In genomic region chr14:52303517-52303916, GRCm38 (mm10) we compare ENCODE assay signal across 8 mouse cellular contexts. TPM values are rescaled to one million over a fixed set of nuclear protein-coding genes. Genes with fewer than 3 reads are reported as not detected.
DNase-seq lines count a peak whose midpoint lies in the region; ATAC-seq and TF ChIP-seq lines count a peak whose summit lies in the region.
"Not testable (repeated sequence)": the region's sequence is repeated elsewhere in the genome, so short reads cannot be mapped to it uniquely, and the experiment has no call there.
"Had no signal": no experiment of that assay in that cellular context is flagged by ENCODE, and none has a peak within 500 bp of the region (broad histone marks: within the 10 kb centered on the region; RNA-seq: fewer than 3 reads in every experiment).

No protein-coding gene starts in this region.

- H3K79me2 ChIP-seq in MEL (ENCODE audit: control insufficient read depth, insufficient read depth, low read length, poor library complexity): peaks cover 14% of the 10 kb centered on the region

- H3K9ac ChIP-seq in MEL (ENCODE audit: control insufficient read depth, low read depth, low read length, poor library complexity, severe bottlenecking); forebrain, embryonic 13.5 days; hindbrain, embryonic 13.5 days; kidney, embryonic 16.5 days (replicated peaks; ENCODE audit: low read length); liver, embryonic 11.5 days (ENCODE audit: low read depth, low read length); lung, embryonic 15.5 days; midbrain, postnatal 0 days (replicated peaks; ENCODE audit: low read length, poor library complexity, severe bottlenecking): not testable (repeated sequence)

- not testable (repeated sequence) for TF ChIP-seq RAD21 in MEL (IDR thresholded peaks at IDR 0.05; ENCODE audit: low read depth, low read length)

- not testable (repeated sequence) for ATAC-seq in forebrain, embryonic 13.5 days; hindbrain, embryonic 13.5 days (ENCODE audit: low FRiP score); kidney, embryonic 16.5 days (ENCODE audit: low FRiP score, low TSS enrichment); liver, embryonic 11.5 days (replicated peaks; ENCODE audit: low FRiP score); lung, embryonic 15.5 days (ENCODE audit: borderline replicate concordance, extremely low read depth, low FRiP score, low TSS enrichment); midbrain, postnatal 0 days (ENCODE audit: low FRiP score)

- H3K4me1 ChIP-seq in MEL (ENCODE audit: control insufficient read depth in 1 of 2, insufficient read depth in 2 of 2, low read length in 2 of 2): peaks cover 9 to 13% of the 10 kb centered on the region in 2 experiments
- H3K4me1 ChIP-seq in forebrain, embryonic 13.5 days: peaks cover 11% of the 10 kb centered on the region
- H3K4me1 ChIP-seq in hindbrain, embryonic 13.5 days (replicated peaks): peaks cover 22% of the 10 kb centered on the region
- not testable (repeated sequence) for H3K4me1 ChIP-seq in kidney, embryonic 16.5 days (ENCODE audit: insufficient read depth, low read length); liver, embryonic 11.5 days (replicated peaks; ENCODE audit: control insufficient read depth, insufficient read depth, low read length); lung, embryonic 15.5 days; midbrain, postnatal 0 days (ENCODE audit: insufficient read depth, low read length)

- not testable (repeated sequence) for H3K27ac ChIP-seq in MEL (ENCODE audit: control insufficient read depth, low read depth, low read length); forebrain, embryonic 13.5 days; hindbrain, embryonic 13.5 days; kidney, embryonic 16.5 days (ENCODE audit: low read length); liver, embryonic 11.5 days (ENCODE audit: low read depth, low read length); lung, embryonic 15.5 days; midbrain, postnatal 0 days (ENCODE audit: low read depth, low read length)

- H3K4me2 ChIP-seq in forebrain, embryonic 13.5 days: peak overlapping the region; percentile 80
- H3K4me2 ChIP-seq in hindbrain, embryonic 13.5 days: peak overlapping the region; percentile 75; the same call in 1 of the 2 replicates
- H3K4me2 ChIP-seq in kidney, embryonic 16.5 days (replicated peaks; ENCODE audit: low read depth, low read length): peak overlapping the region; percentile 59; the same call in 1 of the 2 replicates
- H3K4me2 ChIP-seq in liver, embryonic 11.5 days: peak overlapping the region; percentile 71
- peak overlapping the region; percentile 69 for H3K4me2 ChIP-seq in lung, embryonic 15.5 days
- peak overlapping the region; percentile 65; the same call in 1 of the 2 replicates for H3K4me2 ChIP-seq in midbrain, postnatal 0 days (ENCODE audit: low read depth, low read length, poor library complexity, severe bottlenecking)

- H3K36me3 ChIP-seq in MEL (ENCODE audit: control insufficient read depth in 1 of 2, insufficient read depth in 2 of 2, low read length in 2 of 2): peaks cover 10 to 24% of the 10 kb centered on the region in 2 experiments
- H3K36me3 ChIP-seq in forebrain, embryonic 13.5 days (ENCODE audit: poor library complexity, severe bottlenecking): peaks cover 20% of the 10 kb centered on the region
- H3K36me3 ChIP-seq in hindbrain, embryonic 13.5 days: peaks cover 18% of the 10 kb centered on the region
- peaks cover 18% of the 10 kb centered on the region for H3K36me3 ChIP-seq in kidney, embryonic 16.5 days (ENCODE audit: insufficient read depth, low read length)
- peaks cover 14% of the 10 kb centered on the region for H3K36me3 ChIP-seq in liver, embryonic 11.5 days (ENCODE audit: control insufficient read depth, insufficient read depth, low read length)
- peaks cover 16% of the 10 kb centered on the region for H3K36me3 ChIP-seq in lung, embryonic 15.5 days
- H3K36me3 ChIP-seq in midbrain, postnatal 0 days (ENCODE audit: insufficient read depth, low read length): not testable (repeated sequence)

- 88% methylated on average over 3 of the region's 3 CpGs for WGBS in forebrain, embryonic 13.5 days
- WGBS in hindbrain, embryonic 13.5 days: 91% methylated on average over 3 of the region's 3 CpGs
- 94% methylated on average over 3 of the region's 3 CpGs for WGBS in kidney, embryonic 16.5 days
- WGBS in liver, embryonic 11.5 days: 87% methylated on average over 3 of the region's 3 CpGs
- WGBS in lung, embryonic 15.5 days: 82% methylated on average over 3 of the region's 3 CpGs
- 76% methylated on average over 3 of the region's 3 CpGs for WGBS in midbrain, postnatal 0 days

- H3K9me3 ChIP-seq in MEL (replicated peaks; ENCODE audit: insufficient read depth, low read length); forebrain, embryonic 13.5 days (replicated peaks); hindbrain, embryonic 13.5 days; kidney, embryonic 16.5 days (ENCODE audit: low read length); liver, embryonic 11.5 days (ENCODE audit: control insufficient read depth, low read length); lung, embryonic 15.5 days; midbrain, postnatal 0 days (ENCODE audit: low read length): not testable (repeated sequence)

- TF ChIP-seq EP300 in MEL (IDR thresholded peaks at IDR 0.05; ENCODE audit: low read depth in 1 of 2, low read length in 2 of 2): not testable (repeated sequence)

- peak in 1 of 3 experiments; percentile 1; a peak in 1 of 6 replicates for TF ChIP-seq CTCF in MEL (IDR thresholded peaks at IDR 0.05 in 2 of 3, conservative IDR thresholded peaks at IDR 0.05 in 1 of 3; ENCODE audit: control insufficient read depth in 1 of 3, insufficient read depth in 1 of 3, low read depth in 2 of 3, low read length in 3 of 3, poor library complexity in 1 of 3, severe bottlenecking in 1 of 3)
- TF ChIP-seq CTCF in midbrain, postnatal 0 days (IDR thresholded peaks at IDR 0.05): not testable (repeated sequence)

- TF ChIP-seq POLR2A in MEL (IDR thresholded peaks at IDR 0.05; ENCODE audit: control insufficient read depth in 1 of 2, insufficient read depth in 1 of 2, low read depth in 1 of 2, low read length in 2 of 2, poor library complexity in 1 of 2): not testable (repeated sequence)

- not testable (repeated sequence) for DNase-seq in MEL (ENCODE audit: low read depth, low spot score); liver, embryonic 11.5 days (ENCODE audit: low spot score); midbrain, postnatal 0 days (ENCODE audit: low spot score)

- H3K4me3 ChIP-seq in MEL (ENCODE audit: control insufficient read depth in 1 of 2, insufficient read depth in 1 of 2, low read depth in 2 of 2, low read length in 2 of 2): peak overlapping the region in 1 of 2 experiments; percentile 95; a peak in 2 of 4 replicates
- H3K4me3 ChIP-seq in forebrain, embryonic 13.5 days; hindbrain, embryonic 13.5 days; kidney, embryonic 16.5 days (ENCODE audit: low read length); lung, embryonic 15.5 days; midbrain, postnatal 0 days (ENCODE audit: low read depth, low read length): not testable (repeated sequence)
- H3K4me3 ChIP-seq in liver, embryonic 11.5 days (ENCODE audit: low read depth, low read length): peak overlapping the region; percentile 81; the same call in 1 of the 2 replicates

- H3K27me3 ChIP-seq in MEL (ENCODE audit: control insufficient read depth in 1 of 2, insufficient read depth in 2 of 2, low read length in 2 of 2); forebrain, embryonic 13.5 days; hindbrain, embryonic 13.5 days; kidney, embryonic 16.5 days (ENCODE audit: insufficient read depth, low read length); liver, embryonic 11.5 days (replicated peaks; ENCODE audit: control insufficient read depth, insufficient read depth, low read length); lung, embryonic 15.5 days; midbrain, postnatal 0 days (ENCODE audit: insufficient read depth, low read length): not testable (repeated sequence)

RNA-seq across cellular contexts. Expression of gene Mettl3, which starts 1.4 kb away (rescaled TPM):
- 40.3 and 49.8 TPM in 2 replicates for total RNA-seq in MEL (2012; rRNA removed)
- polyA plus RNA-seq in MEL (2012; ENCODE audit: insufficient read depth in 1 of 2, insufficient read length in 2 of 2, low read depth in 1 of 2, low replicate concordance in 2 of 2, missing spikeins in 1 of 2): 10 to 100 TPM in 1 of 2 experiments, not detected in 1; 50.7 TPM
- 55.3 and 55.6 TPM in 2 replicates for polyA plus RNA-seq in forebrain, embryonic 13.5 days (2015; fragmentation: Nextera tagmentation; extraction: Ambion mirVana)
- polyA plus RNA-seq in hindbrain, embryonic 13.5 days (2015; fragmentation: Nextera tagmentation; extraction: Ambion mirVana): 48.1 and 51.5 TPM in 2 replicates
- polyA plus RNA-seq in kidney, embryonic 16.5 days (2015; fragmentation: Nextera tagmentation; extraction: Ambion mirVana): 51.7 and 57.0 TPM in 2 replicates
- 44.7 and 52.2 TPM in 2 replicates for polyA plus RNA-seq in liver, embryonic 11.5 days (2014; fragmentation: Nextera tagmentation; extraction: Ambion mirVana)
- polyA plus RNA-seq in lung, embryonic 15.5 days (2015; fragmentation: Nextera tagmentation; extraction: Ambion mirVana): 47.0 and 47.1 TPM in 2 replicates
- 19.6 and 22.6 TPM in 2 replicates for total RNA-seq in midbrain, postnatal 0 days (2014; rRNA removed)
- 24.1 and 24.2 TPM in 2 replicates for polyA plus RNA-seq in midbrain, postnatal 0 days (2015; fragmentation: Nextera tagmentation; extraction: Ambion mirVana)

RNA-seq across cellular contexts. Expression of gene Rab2b, which starts 24.2 kb away (rescaled TPM):
- total RNA-seq in MEL (2012; rRNA removed): 2.9 and 3.0 TPM in 2 replicates
- polyA plus RNA-seq in MEL (2012; ENCODE audit: insufficient read depth in 1 of 2, insufficient read length in 2 of 2, low read depth in 1 of 2, low replicate concordance in 2 of 2, missing spikeins in 1 of 2): 1 to 10 TPM in 1 of 2 experiments, not detected in 1; 5.9 TPM
- polyA plus RNA-seq in forebrain, embryonic 13.5 days (2015; fragmentation: Nextera tagmentation; extraction: Ambion mirVana): 33.7 and 37.6 TPM in 2 replicates
- 57.4 and 61.8 TPM in 2 replicates for polyA plus RNA-seq in hindbrain, embryonic 13.5 days (2015; fragmentation: Nextera tagmentation; extraction: Ambion mirVana)
- polyA plus RNA-seq in kidney, embryonic 16.5 days (2015; fragmentation: Nextera tagmentation; extraction: Ambion mirVana): 23.3 and 24.4 TPM in 2 replicates
- 9.8 and 10.6 TPM in 2 replicates for polyA plus RNA-seq in liver, embryonic 11.5 days (2014; fragmentation: Nextera tagmentation; extraction: Ambion mirVana)
- polyA plus RNA-seq in lung, embryonic 15.5 days (2015; fragmentation: Nextera tagmentation; extraction: Ambion mirVana): 16.7 and 16.8 TPM in 2 replicates
- total RNA-seq in midbrain, postnatal 0 days (2014; rRNA removed): 56.7 and 57.7 TPM in 2 replicates
- 48.2 and 57.6 TPM in 2 replicates for polyA plus RNA-seq in midbrain, postnatal 0 days (2015; fragmentation: Nextera tagmentation; extraction: Ambion mirVana)
- polyA plus RNA-seq: erythroblast, embryonic 14.5 days had no signal

RNA-seq across cellular contexts. Expression of gene Tox4, which starts 24.6 kb away (rescaled TPM):
- 35.1 and 39.0 TPM in 2 replicates for total RNA-seq in MEL (2012; rRNA removed)
- 10 to 100 TPM in 1 of 2 experiments, not detected in 1; 42.2 TPM for polyA plus RNA-seq in MEL (2012; ENCODE audit: insufficient read depth in 1 of 2, insufficient read length in 2 of 2, low read depth in 1 of 2, low replicate concordance in 2 of 2, missing spikeins in 1 of 2)
- 53.2 and 58.2 TPM in 2 replicates for polyA plus RNA-seq in forebrain, embryonic 13.5 days (2015; fragmentation: Nextera tagmentation; extraction: Ambion mirVana)
- polyA plus RNA-seq in hindbrain, embryonic 13.5 days (2015; fragmentation: Nextera tagmentation; extraction: Ambion mirVana): 55.5 and 59.6 TPM in 2 replicates
- polyA plus RNA-seq in kidney, embryonic 16.5 days (2015; fragmentation: Nextera tagmentation; extraction: Ambion mirVana): 43.6 and 46.2 TPM in 2 replicates
- polyA plus RNA-seq in liver, embryonic 11.5 days (2014; fragmentation: Nextera tagmentation; extraction: Ambion mirVana): 35.7 and 44.6 TPM in 2 replicates
- polyA plus RNA-seq in lung, embryonic 15.5 days (2015; fragmentation: Nextera tagmentation; extraction: Ambion mirVana): 40.5 and 44.7 TPM in 2 replicates
- 54.7 and 58.5 TPM in 2 replicates for total RNA-seq in midbrain, postnatal 0 days (2014; rRNA removed)
- 44.9 and 47.7 TPM in 2 replicates for polyA plus RNA-seq in midbrain, postnatal 0 days (2015; fragmentation: Nextera tagmentation; extraction: Ambion mirVana)

RNA-seq across cellular contexts. Expression of gene Sall2, which starts 25.0 kb away (rescaled TPM):
- total RNA-seq in MEL (2012; rRNA removed): not detected in 2 replicates
- polyA plus RNA-seq in MEL (2012; ENCODE audit: insufficient read depth in 1 of 2, insufficient read length in 2 of 2, low read depth in 1 of 2, low replicate concordance in 2 of 2, missing spikeins in 1 of 2): not detected
- polyA plus RNA-seq in forebrain, embryonic 13.5 days (2015; fragmentation: Nextera tagmentation; extraction: Ambion mirVana): 38.2 and 47.4 TPM in 2 replicates
- 46.2 and 49.5 TPM in 2 replicates for polyA plus RNA-seq in hindbrain, embryonic 13.5 days (2015; fragmentation: Nextera tagmentation; extraction: Ambion mirVana)
- polyA plus RNA-seq in kidney, embryonic 16.5 days (2015; fragmentation: Nextera tagmentation; extraction: Ambion mirVana): 39.1 and 46.0 TPM in 2 replicates
- 9.8 and 11.6 TPM in 2 replicates for polyA plus RNA-seq in liver, embryonic 11.5 days (2014; fragmentation: Nextera tagmentation; extraction: Ambion mirVana)
- polyA plus RNA-seq in lung, embryonic 15.5 days (2015; fragmentation: Nextera tagmentation; extraction: Ambion mirVana): 16.2 and 16.9 TPM in 2 replicates
- total RNA-seq in midbrain, postnatal 0 days (2014; rRNA removed): 98.8 and 112 TPM in 2 replicates
- polyA plus RNA-seq in midbrain, postnatal 0 days (2015; fragmentation: Nextera tagmentation; extraction: Ambion mirVana): 37.8 and 39.0 TPM in 2 replicates

RNA-seq across cellular contexts. Expression of gene Chd8, which starts 45.9 kb away (rescaled TPM):
- 46.5 and 47.5 TPM in 2 replicates for total RNA-seq in MEL (2012; rRNA removed)
- polyA plus RNA-seq in MEL (2012; ENCODE audit: insufficient read depth in 1 of 2, insufficient read length in 2 of 2, low read depth in 1 of 2, low replicate concordance in 2 of 2, missing spikeins in 1 of 2): 10 to 100 TPM; 73.5 to 85.6 TPM
- polyA plus RNA-seq in forebrain, embryonic 13.5 days (2015; fragmentation: Nextera tagmentation; extraction: Ambion mirVana): 44.5 and 48.6 TPM in 2 replicates
- 42.4 and 43.8 TPM in 2 replicates for polyA plus RNA-seq in hindbrain, embryonic 13.5 days (2015; fragmentation: Nextera tagmentation; extraction: Ambion mirVana)
- 27.5 and 34.9 TPM in 2 replicates for polyA plus RNA-seq in kidney, embryonic 16.5 days (2015; fragmentation: Nextera tagmentation; extraction: Ambion mirVana)
- polyA plus RNA-seq in liver, embryonic 11.5 days (2014; fragmentation: Nextera tagmentation; extraction: Ambion mirVana): 34.5 and 38.0 TPM in 2 replicates
- 31.4 and 33.3 TPM in 2 replicates for polyA plus RNA-seq in lung, embryonic 15.5 days (2015; fragmentation: Nextera tagmentation; extraction: Ambion mirVana)
- 109 and 128 TPM in 2 replicates for total RNA-seq in midbrain, postnatal 0 days (2014; rRNA removed)
- polyA plus RNA-seq in midbrain, postnatal 0 days (2015; fragmentation: Nextera tagmentation; extraction: Ambion mirVana): 27.9 and 31.9 TPM in 2 replicates
